Mouse (Mus musculus): Measurements from ENCODE around the gene Mnat1.
A peak's percentile ranks its signal among the peaks of the same experiment; 100 is the strongest.
"Not testable (repeated sequence)": the region's sequence is repeated elsewhere in the genome, so short reads cannot be mapped to it uniquely, and the experiment has no call there.

Gene Mnat1

DNA sequence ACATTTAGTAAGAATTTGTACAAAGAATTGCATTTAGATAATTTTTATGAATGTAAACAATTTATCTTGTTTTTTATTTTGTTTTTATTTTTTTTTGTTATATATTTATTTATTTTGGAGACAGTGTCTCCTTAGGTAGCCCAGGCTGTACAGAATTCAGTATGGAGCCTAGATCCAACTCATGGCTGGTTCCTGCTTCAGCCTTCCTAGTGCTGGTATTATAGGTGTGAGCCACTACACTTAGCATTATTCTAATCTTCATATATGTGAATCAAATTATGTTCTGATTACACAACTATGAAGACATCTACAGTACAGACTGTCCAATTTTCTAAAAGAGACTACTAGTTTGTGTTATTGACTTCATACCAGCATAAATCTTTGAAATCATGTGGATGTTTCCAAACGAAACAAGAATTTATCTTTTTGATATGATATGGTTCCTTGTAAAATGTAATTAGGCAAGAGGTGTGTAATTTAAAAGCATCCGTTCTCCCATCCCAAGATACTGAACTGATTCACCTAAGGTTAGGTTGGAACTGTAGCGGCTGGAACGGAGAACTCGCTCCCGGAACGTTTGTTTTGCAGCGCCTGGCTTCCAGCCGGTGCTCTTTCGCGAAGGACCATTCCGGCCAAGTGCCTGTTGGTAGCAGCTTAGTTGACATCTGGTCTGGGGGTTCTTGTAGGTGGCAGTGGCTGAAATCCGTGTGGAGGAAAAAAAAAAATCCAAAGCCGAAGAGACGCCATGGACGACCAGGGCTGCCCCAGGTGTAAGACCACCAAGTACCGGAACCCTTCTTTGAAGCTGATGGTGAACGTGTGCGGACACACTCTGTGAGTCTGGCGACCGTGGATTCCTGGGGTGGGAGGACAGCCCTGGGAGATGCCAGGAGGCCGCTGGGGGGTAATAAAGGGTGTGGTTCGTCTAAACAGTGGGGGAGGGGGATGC, at the start of gene Mnat1:
TSS of gene Mnat1 (plus strand) at position 625 of the 949 bp plus-strand sequence.
- DNase-seq (ENCODE audit: low spot score) = peak; percentile 82

DNA sequence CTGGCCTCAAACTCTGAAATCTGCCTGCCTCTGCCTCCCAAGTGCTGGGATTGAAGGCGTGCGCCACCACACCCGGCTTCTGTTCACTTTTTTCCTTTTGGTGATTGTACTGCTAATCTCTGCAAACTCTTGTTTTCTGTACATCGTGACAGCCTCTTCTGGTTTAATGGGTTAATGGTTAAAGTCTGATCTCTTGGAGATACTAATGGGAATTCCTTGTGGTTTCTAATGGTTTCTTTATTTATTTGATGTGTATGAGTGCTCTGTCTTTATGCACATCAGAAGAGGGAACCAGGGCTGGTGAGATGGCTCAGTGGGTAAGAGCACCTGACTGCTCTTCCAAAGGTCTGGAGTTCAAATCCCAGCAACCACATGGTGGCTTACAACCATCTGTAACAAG, 41.7 kb upstream of the Mnat1 start:
- not testable (repeated sequence) for DNase-seq (ENCODE audit: low spot score)

DNA sequence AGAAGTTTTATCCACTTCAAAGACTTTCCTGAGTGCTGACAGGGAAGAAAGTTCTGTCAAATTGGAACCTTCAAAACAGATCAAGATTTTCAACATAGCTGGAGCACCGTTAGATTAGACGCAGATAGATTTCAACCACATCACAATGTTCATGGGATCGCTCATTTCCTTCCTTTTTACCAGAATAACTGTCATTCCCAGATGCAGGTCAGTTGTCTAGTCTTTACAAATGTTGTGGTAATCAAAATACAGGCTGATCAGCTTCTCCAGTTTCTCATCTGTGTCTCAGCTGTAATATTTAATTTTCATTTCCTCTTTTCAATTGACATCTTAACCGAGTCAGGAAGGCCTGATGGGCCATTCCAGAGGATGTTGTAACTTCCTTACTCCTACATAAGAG, 39.7 kb upstream of the Mnat1 start:
- DNase-seq (ENCODE audit: low spot score) = no peak

DNA sequence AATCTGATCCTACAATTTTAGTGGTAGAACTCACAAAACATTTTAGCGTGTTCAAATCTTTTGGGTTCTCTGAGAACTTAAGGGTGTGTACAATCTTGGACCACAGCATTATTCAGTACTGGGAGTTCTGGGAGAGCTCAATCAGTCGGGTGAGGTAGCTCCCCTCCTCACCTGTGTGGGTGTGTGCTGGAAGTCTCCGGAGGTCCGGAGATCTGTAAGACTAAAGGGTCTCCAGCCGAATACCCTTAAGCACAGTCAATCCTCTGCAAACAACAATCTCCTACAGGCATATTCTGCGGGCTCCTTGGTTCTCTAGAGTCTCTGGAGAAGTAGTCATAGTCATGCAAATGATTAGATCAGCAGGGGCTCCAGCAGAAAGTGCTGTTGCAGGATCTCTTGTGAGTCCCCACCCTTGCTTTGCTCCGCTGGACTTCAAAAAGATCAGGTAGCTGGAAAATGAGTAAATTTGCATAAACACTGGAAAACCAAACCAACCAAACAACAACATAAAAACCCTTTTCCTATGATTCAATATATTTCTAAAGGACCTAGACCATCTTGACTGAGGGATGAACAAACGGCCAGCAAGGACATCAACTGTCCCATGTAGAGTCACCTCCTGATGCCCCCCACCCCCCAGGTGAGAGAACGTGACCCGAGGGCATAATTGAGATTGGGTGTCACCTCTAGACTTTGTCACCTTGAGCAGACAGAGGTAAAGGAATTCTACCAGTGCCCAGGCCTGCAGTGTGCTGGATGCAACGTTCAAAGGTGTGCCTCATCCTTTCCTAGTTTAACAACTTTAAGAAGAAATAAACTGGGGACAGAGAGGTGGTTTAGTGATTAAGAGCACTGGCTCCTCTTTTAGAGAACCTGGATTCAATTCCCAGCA, 37.5 kb upstream of the Mnat1 start:
- no peak for DNase-seq (ENCODE audit: low spot score)

DNA sequence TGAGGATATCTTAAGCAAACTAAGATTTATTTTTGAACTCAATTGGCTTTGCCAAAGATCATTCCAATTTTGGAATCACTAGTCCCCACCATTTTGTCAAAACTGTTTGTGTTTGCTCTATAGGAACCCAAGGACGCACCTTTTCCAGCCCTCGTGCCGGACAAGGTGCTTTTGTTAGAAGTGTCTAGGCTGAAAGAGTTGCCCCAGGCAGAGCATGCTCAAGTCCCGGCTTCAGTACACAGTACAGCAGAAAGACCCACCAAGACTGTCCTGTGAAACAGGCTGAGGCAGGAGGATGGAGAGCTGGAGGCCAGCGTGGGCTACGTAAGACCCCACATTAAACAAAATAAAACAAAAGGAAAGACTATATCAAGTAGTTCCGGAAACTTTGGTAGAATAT, 36.4 kb upstream of the Mnat1 start:
- DNase-seq (ENCODE audit: low spot score) = no peak

DNA sequence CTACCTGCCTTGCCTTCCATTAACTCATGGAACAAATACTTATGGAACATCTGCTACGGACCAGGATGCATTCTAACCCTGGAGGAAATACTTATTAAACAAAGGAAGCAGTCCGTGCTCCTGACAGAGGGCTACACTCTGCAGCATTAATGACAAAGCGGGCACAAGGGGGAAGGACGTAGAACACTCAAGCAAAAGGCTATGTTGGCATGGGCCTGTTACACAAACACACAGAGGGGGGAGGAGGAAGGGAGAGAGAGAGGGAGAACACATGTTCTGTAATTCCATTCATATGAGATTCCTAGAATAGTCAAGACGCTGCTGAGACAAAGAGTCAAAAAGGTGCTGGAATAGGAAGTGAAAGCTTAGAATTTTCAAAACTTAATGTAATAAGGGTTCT, 35.0 kb upstream of the Mnat1 start:
- DNase-seq (ENCODE audit: low spot score) = no peak

DNA sequence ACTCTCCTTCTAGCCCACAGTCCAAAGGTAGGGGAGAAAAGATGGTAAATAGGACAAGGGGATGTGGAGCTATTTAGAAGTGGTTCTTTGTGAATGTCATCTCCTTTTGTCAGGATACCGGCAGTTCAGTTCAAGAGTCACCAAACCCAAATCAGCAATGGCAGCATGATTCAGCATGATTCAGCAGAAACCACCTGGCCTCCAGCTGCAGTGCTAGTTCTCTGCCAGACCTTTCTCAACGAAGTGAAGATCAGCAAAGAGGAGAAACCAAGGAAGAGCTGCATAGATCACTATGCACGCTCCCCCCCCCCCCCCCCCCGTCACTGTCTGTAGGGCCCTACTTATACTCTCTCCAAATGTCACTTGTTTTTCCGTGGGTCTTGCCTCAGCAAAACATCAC, 34.6 kb upstream of the Mnat1 start:
- no peak for DNase-seq (ENCODE audit: low spot score)

DNA sequence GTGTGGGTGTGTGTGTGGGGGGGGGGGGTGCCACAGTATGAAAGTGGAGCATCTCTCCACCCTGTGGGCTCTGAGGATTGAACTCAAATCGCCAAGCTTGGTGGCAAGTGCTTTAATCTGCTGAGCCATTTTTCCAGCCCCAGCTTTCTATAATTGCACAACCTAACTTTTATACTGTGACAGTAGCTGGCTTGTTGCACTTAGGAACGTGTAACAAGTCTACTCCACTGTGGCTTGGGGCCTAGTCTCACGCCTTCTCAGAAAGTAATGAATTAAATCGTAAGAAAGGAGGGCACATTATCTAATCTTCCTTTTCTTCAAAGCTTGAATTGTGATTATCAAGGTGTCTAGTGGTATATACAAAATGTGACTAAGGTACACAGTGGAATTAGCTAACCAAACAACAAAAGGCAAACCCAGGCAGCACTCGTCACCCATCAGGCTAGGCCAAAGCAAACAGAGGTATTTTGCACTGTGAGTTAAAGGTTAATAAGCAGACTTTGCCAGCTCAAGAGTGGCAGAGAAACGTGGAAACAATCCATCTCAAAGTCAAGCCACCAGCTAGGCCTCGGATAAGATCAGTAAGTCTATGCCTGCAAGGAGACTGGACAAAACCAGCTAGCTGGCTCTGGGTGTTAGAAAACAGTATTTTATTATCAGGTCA, 32.7 kb upstream of the Mnat1 start:
- DNase-seq (ENCODE audit: low spot score) = no peak

DNA sequence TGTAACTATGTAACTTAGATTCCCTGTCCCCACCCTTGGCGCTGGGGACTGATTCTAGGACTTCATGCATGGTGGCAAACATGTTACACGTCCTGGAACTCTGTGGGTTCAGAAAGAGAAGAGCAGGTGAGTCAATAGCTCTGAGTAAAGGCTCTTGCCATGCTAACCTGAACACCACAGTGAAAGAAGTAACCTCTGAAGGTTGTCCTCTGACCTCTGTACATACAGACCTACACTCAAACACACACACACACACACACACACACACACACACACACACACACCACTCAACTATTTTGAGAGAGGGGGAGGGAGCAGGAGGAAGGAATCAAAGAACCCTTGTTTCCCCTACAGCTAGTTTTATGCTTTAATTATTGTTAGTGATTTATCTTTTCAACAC, 29.3 kb upstream of the Mnat1 start:
- DNase-seq (ENCODE audit: low spot score) = no peak

DNA sequence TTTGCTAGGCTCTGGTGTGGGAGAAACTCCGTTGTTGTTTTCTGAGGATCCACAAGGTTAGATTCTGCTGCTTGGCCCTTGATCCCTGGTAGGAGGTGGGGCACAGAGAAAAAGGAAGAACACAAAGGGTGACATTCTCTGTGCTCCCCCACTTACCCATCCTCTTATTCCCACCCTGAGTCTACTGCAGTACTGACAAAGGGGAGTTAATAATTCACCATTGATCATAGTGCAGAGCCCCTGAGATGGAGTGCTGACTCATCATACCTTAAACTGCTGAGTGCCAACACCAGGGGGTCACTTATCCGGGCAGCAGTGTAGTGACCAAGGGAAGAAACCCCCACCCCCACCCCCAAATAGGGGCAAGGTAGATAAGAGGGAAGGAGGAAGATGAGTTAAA, 28.9 kb upstream of the Mnat1 start:
- DNase-seq (ENCODE audit: low spot score) = no peak

DNA sequence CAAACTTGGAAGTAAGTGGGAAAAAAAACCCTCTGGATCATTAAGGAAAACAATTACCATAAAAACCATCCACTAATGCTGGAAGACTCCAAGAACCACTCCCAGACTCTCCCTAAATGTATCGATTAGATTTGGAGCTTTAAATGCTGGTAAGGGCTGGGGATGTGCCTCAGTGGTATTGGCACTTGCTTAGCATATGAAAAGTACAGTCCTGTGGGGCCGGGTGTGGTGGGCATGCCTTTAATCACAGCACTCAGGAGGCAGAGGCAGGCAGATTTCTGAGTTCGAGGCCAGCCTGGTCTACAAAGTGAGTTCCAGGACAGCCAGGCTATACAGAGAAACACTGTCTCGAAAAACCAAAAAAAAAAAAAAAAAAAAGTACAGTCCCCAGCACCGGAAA, 27.3 kb upstream of the Mnat1 start:
- DNase-seq (ENCODE audit: low spot score) = not testable (repeated sequence)

DNA sequence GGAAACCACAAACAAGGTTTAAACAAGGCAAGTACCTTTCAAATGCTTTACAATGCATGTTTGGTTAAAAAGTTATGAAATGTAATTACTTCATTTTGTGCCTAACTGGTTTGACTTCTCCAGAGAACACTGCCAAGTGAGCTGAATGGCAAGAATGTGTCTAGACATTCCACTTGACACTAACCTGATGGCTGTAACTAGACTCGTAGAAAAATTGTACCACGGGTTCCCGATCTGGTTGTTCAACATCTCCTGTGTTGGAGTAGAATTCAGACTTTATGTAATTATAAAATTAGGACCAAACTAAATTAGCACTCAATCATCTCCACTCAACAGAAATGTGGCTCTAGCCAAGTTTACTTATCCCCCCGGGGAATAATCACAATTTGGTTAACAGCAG, 24.9 kb upstream of the Mnat1 start:
- no peak for DNase-seq (ENCODE audit: low spot score)

DNA sequence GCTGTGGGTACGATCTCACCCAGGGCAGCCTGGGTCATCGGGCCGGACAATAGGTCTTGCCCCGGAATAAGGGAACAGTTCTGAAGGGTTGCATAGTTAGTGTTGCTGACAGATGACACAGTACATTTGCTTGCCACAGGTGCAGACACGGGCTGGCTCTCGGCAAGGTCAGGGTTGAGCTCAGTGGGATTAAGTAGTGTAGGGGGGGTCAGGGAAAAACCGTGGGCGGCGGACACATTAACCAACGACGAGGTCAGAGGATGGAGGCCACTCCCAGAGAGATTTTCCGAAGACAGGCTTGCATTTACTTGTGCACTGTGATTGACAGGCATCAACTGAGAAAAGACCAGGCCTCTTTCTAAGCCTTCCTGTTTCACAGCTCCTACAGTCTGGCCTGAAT, 19.8 kb upstream of the Mnat1 start:
- DNase-seq (ENCODE audit: low spot score) = no peak

DNA sequence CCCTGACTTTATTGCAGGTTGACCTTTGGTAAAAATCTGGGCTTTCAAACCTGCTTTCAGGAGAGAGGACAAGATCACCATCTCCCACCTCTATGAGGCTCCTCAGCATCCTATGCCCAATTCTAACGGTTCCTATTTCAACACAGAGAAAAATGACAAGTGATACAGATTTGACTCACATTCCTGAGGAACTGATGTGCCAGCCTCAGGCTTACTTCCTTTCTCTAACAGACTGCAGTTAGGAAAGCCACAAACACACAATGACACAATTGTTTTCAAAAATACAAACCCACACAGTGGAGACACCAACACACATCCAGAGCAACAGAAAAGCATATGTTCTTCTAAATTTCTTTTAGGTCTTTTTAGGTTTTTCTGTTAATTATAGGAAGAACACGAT, 15.7 kb upstream of the Mnat1 start:
- DNase-seq (ENCODE audit: low spot score) = no peak

DNA sequence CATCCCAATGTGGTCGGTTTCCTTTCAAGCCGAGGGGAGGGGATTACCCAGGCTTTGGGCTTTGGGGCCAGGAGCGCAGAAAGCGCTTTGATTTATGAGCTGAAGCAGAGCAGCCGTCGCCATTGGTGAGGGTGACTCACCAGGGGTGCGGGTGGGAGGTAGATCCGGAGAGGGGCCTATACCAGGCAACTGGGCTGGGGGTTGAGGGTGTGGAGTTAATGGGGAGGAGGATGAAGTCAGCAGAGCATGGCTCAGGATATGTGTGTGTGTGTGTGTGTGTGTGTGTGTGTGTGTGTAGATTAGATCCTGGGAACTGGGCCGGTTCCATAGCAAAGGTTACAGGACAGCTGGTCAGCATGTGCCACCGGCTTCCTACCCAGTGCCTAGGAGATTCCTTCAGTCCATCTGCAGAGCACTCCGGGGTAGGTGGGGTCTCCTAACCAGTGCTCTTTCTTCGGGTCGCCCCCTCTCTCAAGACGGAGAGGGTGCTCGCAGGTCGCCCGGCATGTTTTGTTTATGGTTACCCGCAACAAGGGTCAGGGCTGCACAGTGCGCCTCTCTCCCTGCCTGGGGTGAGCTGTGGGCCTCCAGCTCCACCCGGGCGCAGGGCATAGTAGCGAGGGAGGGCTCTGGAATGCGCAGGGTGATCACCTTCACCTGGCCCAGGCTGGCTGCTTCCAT, 12.9 kb upstream of the Mnat1 start:
- DNase-seq (ENCODE audit: low spot score) = peak; percentile 9

DNA sequence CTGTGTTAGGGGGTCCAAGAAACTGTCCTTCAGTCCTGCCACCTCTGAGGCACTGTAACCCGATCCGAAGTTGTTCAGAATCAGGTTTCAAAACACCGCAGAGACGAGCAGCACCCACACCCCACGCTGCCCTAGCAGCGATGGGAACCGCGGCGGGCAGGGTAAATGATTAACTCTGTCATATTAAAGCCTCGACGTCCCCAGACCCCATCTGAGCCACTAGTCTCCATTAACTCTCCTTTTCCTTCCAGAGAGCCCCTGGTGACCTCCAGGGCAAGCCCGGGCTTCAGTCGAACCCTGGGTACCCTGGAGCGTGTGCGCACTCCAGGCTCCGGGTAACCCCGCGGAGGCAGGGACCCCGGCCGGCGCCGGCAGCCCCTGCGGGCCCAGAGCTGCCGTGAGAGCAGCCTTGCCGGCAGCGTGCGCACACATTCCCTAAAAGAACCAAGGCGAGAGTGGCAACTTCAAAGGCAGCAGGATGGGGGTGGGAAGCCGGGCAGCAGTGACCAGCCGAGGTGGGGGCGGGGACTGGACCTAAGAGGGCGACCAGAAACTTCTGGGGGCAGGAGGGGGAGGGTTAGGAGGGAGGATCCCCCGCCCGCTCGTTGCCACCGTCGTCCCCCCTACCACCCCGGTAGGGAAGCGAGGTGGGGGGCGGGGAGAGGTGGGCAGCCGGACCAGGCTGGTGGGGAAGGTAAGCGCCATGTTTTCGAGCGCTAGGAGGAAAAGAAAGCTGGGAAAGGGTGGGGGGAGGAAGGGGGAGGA, 11.8 kb upstream of the Mnat1 start:
- DNase-seq (ENCODE audit: low spot score) = peak; percentile 18

DNA sequence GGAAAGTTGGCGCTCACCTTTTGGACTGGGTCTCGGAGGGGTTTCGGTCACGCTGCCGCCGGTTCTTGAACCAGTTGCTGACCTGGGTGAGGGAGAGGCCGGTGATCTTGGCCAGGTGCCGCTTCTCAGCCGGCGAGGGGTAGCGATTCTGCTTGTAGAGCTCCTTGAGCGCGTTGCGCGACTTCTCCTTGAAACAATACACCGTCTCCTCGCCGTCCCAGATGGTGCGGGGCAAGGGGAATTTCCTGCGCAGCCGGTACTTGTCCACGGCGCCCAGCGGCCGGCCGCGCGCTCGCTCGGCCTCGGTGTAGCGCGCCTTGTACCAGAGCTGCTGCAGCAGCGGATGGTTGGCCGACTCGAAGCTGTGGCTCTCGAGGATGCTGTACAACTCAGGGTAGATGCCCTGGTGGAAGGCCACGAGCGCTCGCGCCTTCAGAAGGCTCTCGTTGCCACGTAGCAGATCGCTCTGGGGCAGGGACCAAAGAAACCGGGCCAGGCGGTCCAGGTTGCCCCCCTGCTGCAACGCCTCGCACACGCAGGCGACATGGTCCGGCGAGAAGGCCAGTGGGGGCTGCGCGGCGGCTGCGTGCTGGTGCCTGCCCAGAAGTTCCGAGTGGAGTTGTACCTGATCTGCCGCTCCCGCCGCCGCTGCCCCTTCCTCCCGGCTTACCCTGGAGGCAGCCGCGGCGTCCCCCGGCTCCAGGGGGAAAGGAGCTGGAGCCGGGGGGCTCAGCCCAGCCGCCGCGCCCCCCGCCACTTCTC, 11.0 kb upstream of the Mnat1 start:
- peak; percentile 33 for DNase-seq (ENCODE audit: low spot score)

DNA sequence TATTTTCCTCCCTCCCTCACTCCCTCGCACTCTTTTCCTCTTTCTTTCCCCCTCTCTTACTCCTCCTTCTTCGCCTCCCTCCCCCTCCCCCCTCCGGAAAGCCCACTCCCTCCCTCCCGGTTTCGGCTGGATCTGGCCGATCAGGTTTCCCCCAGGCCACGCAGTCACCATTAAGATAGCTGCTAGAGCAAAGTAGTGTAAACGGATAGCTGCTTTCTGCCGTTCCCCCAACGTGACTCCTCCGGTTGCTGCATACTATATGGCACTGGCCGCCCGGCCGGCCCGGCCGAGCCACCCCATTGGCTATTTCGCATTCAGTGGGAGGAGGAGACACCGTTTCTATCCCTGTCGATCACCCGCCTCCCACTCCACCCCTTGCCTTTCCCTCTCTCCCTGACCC, 10.3 kb upstream of the Mnat1 start, which contains the start of gene Six4:
TSS of gene Six4 (minus strand) at position 261 of the 400 bp plus-strand sequence.
- peak; percentile 71 for DNase-seq (ENCODE audit: low spot score)

DNA sequence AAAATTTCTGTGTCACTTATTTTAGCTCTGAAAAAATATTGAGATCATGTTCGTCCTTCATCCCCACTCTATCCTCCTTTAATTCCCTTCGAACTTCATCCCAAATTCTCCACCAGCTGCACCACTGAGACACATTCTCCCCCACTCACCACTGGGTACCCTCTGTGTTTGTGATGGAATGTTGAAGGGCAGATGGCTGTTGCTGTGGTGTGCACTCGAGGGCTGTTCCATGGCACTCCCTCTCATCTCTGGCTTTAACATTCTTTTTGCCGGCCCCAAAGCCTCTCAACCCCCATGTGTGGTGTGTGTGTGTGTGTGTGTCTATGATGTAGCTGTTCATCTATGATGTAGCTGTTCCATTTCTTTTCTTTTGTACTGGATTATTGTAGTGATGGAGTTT, 1.7 kb downstream of the Mnat1 start:
- no peak for DNase-seq (ENCODE audit: low spot score)

DNA sequence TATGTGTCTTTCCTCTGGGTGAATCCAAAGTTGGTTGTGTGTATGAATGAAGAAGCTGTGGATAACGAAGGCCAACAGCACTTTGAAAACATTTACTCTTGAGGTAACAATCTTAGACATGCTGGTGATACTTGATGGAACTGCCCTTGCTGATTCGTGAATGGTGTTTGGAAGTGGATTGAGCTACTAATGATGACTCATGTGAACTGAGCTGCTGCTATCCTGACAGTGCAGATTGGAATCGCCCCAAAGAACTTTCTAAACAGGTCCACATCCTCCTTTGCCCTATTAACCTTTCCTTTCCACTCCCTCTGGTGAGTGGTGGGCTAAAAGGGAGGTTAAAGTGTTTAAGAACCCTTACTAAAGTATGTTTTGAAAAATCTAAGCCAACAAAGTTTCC, 17.2 kb downstream of the Mnat1 start:
- DNase-seq (ENCODE audit: low spot score) = no peak
